Mouse (Mus musculus) right cerebral cortex, postnatal 10 days (tissue): ENCODE measurements around the gene Gm17324.
"Not testable (repeated sequence)": the region's sequence is repeated elsewhere in the genome, so short reads cannot be mapped to it uniquely, and the experiment has no call there.

ENCODE experiments used
- DNase-seq, 2 experiments: peaks; one replicate each; pipeline ENCODE4 v3.0.0; 2021; ENCODE audit warnings: low spot score in 2 of 2

Gm17324 gene

GRCm38 (mm10) chr9:78447973-78448873 is at the start of gene Gm17324, which contains the start of gene Mto1:
Gm17324 (minus strand) TSS chr9:78448786.
Mto1 (plus strand) TSS chr9:78448208.
- peak; percentile 92 to 94 for DNase-seq

DNA sequence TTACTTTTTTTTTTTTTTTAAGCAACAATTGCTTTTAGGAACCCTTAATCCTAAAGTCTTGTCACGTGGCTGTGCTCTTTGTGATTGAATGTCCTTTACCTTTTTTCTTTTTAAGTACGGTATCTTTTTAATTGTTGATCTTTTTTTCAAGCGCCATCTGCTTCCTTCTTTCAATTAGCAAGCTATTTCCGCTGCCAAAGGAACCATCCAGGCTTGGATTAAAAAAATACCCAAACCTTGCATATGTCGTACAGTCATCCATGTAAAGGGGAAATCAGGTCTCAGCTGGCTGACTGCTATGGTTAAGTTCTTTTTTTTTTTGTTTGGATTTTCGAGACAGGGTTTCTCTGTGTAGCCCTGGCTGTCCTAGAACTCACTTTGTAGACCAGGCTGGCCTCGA is 44.6 kb upstream of the Gm17324 start:
- DNase-seq, result no peak

GRCm38 (mm10) chr9:78492254-78492653 is 43.7 kb upstream of the Gm17324 start:
- no peak for DNase-seq

DNA sequence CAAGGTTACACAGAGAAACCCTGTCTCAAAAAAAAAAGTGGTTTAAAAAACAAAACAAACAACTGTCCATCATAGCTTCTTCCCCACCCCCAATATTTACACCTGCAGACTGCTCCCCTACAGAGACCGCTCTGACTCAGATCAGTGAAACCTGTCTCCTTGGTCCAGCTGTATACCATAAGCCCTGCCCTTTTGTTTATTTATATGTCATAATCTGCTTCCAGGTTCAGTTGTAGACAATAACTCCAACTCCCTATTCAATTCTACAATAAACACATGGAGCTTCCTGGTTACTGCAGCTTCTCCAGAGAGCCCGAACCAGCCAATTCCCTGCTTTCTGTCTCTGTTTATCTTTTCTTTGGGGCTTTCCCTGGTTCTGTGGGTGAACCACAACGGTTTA is 42.6 kb upstream of the Gm17324 start:
- no peak for DNase-seq

DNA sequence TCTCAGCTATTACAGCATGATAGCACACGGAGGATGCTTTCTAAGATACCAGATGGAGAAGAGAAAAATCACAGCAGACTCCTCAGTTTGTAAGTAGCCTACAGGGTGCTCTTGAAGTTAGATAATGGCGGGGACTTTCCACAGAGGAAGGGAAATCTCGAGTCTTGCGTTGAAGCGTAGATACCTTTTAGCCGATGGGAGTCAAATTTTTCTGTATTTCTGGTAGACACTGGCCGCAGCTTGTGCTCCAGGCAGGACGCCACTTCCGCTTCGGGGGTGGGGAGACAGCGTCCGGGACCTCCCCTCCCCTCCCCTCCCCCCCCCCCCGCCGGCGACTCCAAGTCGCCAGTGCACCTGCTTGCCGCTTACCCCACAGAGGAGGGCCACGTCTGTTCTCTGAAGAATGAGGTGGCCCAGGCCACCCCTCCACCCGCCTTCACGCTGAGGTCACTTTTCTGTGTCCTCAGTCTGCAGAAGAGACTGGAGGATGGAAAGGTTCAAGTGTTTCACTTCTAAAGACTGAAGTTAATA is 40.4 kb upstream of the Gm17324 start, which contains the start of gene Eef1a1:
Gene Eef1a1 (minus strand): TSS at position 262 of the 531 bp plus-strand sequence.
- peak; percentile 43 to 64 for DNase-seq

GRCm38 (mm10) chr9:78488021-78488420 is 39.4 kb upstream of the Gm17324 start:
- DNase-seq, result not testable (repeated sequence)

DNA sequence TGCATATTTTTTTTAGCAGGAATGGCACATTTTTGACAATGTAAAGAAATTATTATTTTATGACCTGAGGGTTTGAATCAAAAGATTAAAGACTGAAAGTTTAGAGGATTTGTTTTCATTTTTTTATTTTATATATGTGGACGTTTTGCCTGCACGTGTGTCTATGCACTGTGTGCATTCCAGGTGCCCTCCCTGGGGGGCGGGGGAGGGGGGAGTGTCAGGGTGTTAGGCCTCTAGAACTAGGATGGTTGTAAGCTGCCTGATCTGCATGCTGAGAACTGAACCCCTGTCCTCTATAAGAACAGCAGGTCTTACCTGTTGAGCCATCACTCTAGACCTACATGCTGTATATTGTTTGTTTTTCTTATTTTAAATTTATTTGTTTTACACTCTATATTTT is 36.1 kb upstream of the Gm17324 start:
- DNase-seq, result no peak

GRCm38 (mm10) chr9:78482386-78482785 is 33.8 kb upstream of the Gm17324 start:
- DNase-seq, result no peak

DNA sequence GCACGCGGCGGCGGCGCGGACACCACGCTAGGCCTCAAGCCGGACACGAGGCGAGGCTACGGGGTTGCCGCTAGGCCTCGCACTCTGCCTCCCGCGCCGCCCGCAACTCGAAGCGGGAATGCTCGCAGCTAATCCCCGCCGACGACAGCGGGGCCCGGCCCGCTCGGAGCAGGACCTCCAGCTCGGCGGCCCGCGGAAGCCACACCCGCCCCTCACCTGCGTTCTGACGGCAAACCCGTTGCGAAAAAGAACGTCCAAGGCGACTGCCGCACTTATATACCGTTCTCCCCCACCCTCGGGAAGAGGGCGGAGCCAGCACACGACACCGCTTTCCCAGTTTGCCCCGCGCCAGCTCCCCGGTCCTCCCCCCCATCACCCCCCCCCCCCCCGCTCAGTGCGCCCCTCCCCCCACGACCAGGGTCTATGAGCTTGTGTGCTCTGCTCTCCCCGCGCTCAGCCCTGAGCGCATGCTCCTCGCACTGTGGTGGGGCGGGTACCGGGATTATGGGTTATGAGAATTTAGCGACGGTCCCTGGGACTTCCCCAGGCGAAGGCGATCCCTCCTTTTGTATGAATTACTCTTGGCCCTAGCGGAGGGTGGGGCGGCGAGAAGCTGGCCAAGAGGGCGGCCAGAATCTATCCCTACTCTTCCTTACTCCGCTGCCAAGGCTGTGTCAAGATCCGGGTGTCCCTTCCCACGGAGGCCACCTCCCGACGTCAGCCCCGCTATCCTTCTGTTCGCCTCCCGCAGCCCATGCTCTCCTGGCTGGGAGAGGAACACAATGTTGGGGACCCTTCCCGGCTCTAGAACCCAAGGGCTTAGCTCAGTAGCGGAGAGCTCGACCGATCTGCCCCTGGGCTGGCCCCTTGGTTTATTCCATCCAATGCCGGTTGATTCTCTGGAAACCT is 33.1 kb upstream of the Gm17324 start:
- peak; percentile 97 to 98 for DNase-seq

DNA sequence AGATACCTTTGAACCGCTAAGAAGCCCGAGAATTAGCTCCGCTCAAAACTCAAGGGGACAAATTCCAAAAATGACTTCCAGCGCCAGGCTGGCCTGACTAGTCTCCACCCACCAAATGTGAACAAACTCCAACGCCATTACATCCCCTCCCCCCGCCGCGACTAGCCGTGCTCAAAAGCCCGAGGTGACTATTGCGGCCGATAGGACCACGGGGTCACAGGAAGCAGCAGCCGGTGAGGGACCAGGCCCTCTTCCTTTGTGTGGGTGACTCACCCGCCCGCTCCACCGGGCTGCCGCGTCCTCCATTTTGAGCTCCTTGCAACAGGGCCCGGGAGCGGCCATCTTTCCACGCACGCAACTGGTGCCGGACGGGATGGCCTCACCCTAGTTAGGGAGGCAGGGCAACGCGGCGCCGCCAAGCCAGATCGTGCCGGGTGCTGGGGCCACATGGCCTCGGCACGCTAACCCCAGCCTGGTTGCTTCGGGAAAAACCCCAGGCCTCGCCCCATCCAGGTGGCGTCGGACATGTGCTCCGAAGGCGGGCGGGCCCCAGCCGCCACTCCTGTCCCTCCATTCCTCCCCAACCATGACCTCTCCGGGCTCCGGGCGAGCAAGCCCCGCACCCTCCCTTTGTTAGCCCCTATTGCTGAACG is 32.2 kb upstream of the Gm17324 start:
- DNase-seq, result peak; percentile 85 to 88

- DNase-seq, result not testable (repeated sequence)
Observed at GRCm38 (mm10) chr9:78480227-78480626, 31.6 kb upstream of the Gm17324 start.

- DNase-seq, result not testable (repeated sequence)
Observed at GRCm38 (mm10) chr9:78479308-78479707, 30.7 kb upstream of the Gm17324 start.

GRCm38 (mm10) chr9:78478009-78478605 is 29.5 kb upstream of the Gm17324 start:
- not testable (repeated sequence) for DNase-seq

DNA sequence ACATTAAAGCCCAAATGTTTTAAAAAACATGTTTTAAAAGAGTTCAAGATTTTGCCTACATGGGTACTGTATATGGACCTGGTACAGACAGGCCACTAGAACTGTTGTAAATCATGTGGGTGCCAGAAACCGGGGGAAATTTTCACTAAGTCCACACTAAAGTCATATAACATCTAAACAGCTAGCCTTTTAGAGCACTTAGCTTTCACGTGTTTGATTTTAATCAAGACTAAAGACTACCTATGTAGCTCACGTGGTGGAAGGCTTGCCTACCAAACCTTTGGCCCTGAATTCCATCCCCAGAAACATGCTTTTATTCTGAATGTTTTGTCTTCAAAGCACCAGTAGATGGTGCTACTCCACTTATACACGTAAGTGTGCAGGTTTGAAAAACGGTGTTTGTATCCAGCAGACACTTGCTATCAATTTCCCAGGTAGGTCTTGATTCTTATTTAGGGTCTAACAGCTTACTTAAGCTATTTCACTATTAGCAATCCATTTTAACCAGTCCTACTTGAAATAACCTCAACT is 28.5 kb upstream of the Gm17324 start:
- no peak for DNase-seq

GRCm38 (mm10) chr9:78476531-78477020 is 28.0 kb upstream of the Gm17324 start:
- DNase-seq, result no peak

DNA sequence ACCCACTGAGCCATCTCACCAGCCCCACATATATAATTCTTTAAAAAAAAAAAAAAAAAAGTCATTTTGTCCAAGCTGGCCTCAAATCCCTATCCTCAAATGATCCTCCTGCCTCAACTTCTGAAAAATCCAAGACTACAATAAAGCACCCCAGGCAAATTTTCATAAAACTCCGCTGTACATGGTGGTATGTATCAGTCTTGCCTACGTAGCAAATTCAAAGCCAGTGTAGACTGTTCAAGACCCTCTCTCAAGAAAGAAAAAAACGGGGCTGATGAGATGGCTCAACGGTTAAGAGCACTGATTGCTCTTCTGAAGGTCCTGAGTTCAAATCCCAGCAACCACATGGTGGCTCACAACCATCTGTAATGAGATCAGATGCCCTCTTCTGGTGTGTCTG is 27.3 kb upstream of the Gm17324 start:
- DNase-seq, result no peak

DNA sequence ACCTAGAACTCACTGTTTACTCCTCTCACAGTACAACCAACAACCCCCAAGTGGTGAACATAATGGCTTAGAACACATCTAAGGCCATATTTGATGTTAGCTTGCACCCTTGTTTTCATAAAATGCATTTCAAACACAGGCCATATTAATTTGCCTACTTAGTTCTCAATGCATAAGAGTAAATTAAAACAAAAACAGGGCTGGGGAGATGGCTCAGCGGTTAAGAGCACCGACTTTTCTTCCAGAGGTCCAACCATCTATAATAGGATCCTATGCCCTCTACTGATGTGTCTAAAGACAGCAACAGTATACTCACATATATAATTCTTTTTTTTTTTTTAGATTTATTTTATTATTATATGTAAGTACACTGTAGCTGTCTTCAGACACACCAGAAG is 26.8 kb upstream of the Gm17324 start:
- no peak for DNase-seq

DNA sequence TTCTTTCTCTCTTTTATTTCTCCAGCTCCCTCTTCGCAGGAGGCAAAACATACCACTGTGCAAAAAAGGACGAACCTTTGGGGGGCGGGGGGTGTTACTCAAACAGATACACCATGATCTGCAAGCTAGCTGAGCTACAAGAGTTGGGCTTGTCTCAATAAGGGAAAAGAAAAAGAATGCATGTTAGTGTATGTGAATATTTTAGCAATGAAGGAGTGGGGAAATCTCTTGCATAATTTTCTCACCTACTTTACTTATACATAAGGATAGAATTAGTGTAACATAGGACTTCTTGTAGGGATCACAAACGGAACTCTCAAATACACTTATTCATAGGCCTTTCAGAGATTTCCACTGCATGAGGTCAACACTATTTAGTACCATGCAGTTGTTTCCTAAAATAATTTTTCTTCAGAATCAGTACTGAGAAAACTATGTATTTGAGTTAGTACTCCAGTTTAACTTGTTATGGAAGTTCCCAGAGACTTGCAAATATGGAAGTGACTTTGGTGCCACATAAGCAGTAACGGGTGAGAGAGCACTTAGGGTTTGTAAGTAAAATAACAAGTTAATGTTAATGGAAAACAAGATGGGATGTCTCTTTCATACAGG is 26.3 kb upstream of the Gm17324 start:
- DNase-seq, result no peak

DNA sequence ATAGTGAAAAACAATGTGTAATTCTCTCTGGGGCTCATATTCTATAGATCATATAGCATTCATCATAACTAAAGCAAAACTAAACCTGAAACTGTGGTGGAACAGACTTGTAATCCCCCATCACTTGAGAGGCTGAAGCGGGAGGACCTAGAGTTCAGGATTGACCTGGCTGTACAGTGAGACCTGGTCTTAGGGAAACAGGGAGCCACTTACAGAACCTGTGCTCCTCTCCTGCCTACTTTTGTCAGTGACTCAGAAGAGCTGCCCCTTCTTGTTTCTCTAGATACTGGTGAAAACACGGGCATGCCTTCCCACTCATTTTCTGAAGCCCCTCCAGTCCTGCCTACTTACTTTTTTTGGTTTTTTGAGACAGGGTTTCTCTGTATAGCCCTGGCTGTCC is 25.7 kb upstream of the Gm17324 start:
- no peak for DNase-seq

DNA sequence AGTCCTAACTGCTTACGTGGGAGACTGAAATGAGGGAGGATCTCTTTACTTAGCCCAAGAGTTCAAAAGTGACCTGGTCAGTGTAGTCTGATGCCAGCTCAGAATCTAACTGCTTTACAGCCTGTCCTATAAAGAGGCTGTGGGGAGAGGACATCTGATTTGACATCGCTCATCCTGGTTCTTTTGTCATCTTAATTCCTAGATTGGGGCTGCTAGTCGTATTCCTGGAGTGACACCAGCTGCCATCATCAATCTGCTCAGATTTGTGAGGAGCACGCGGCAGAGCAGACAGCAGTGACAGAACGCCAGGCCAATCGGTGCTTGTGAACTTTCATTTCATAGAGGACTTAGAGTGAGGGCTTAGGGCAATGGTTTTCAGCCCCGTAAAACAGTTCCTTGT is 25.0 kb upstream of the Gm17324 start:
- DNase-seq, result no peak
